Mouse (Mus musculus): ENCODE data around the gene L3mbtl1. TPM values are rescaled to one million over a fixed set of nuclear protein-coding genes. Genes with fewer than 3 reads are reported as not detected.

L3mbtl1 gene
- polyA plus RNA-seq, 2 experiments, result 0.29 to 0.78 TPM

GRCm38 (mm10) chr2:162992084-162992437 is 48.8 kb downstream of the L3mbtl1 start:
- ATAC-seq (ENCODE audit: low FRiP score, low read depth), result no peak
- H3K9ac ChIP-seq (ENCODE audit: low read depth, low read length, severe bottlenecking), result no peak overlapping the region
- no peak for DNase-seq (ENCODE audit: low spot score)
- H3K4me2 ChIP-seq (replicated peaks; ENCODE audit: low read depth, low read length, severe bottlenecking), result no peak overlapping the region
- no peaks in the 10 kb centered on the region for H3K36me3 ChIP-seq (ENCODE audit: control insufficient read depth, insufficient read depth, low read length)
- H3K27ac ChIP-seq (replicated peaks; ENCODE audit: low read depth, low read length), result no peak overlapping the region
- TF ChIP-seq POLR2A (IDR thresholded peaks at IDR 0.05; ENCODE audit: borderline replicate concordance, extremely low read depth, insufficient read depth, insufficient read length), result no peak
- no peaks in the 10 kb centered on the region for H3K27me3 ChIP-seq (ENCODE audit: control insufficient read depth, insufficient read depth, low read length)
- no peaks in the 10 kb centered on the region for H3K9me3 ChIP-seq (ENCODE audit: control insufficient read depth, low read length)
- H3K4me1 ChIP-seq (ENCODE audit: control insufficient read depth, insufficient read depth, low read length), result no peaks in the 10 kb centered on the region
- H3K4me3 ChIP-seq (replicated peaks; ENCODE audit: low read length), result no peak overlapping the region

- Histone ChIP-seq H3K4me3 (replicated peaks; ENCODE audit: low read length) (no peak overlapping the region), H3K27ac (replicated peaks; ENCODE audit: low read depth, low read length) (no peak overlapping the region), H3K4me2 (replicated peaks; ENCODE audit: low read depth, low read length, severe bottlenecking) (no peak overlapping the region), H3K4me1 (ENCODE audit: control insufficient read depth, insufficient read depth, low read length) (no peaks in the 10 kb centered on the region), H3K9me3 (ENCODE audit: control insufficient read depth, low read length) (no peaks in the 10 kb centered on the region), H3K9ac (ENCODE audit: low read depth, low read length, severe bottlenecking) (no peak overlapping the region), H3K27me3 (ENCODE audit: control insufficient read depth, insufficient read depth, low read length) (no peaks in the 10 kb centered on the region), H3K36me3 (ENCODE audit: control insufficient read depth, insufficient read depth, low read length) (no peaks in the 10 kb centered on the region)
- no peak for ATAC-seq (ENCODE audit: low FRiP score, low read depth)
- no peak for TF ChIP-seq POLR2A (IDR thresholded peaks at IDR 0.05; ENCODE audit: borderline replicate concordance, extremely low read depth, insufficient read depth, insufficient read length)
- 72% methylated on average over 9 of the region's 9 CpGs for WGBS
- DNase-seq (ENCODE audit: low spot score), result no peak
These were observed 50.8 kb downstream of the L3mbtl1 start for GRCm38 (mm10) chr2:162993881-162994616.

- peak overlapping the region; percentile 16; the same call in 1 of the 2 replicates for H3K9ac ChIP-seq (ENCODE audit: low read depth, low read length, severe bottlenecking)
- peak overlapping the region; percentile 33 for H3K4me2 ChIP-seq (replicated peaks; ENCODE audit: low read depth, low read length, severe bottlenecking)
- no peaks in the 10 kb centered on the region for H3K27me3 ChIP-seq (ENCODE audit: control insufficient read depth, insufficient read depth, low read length)
- no peaks in the 10 kb centered on the region for H3K9me3 ChIP-seq (ENCODE audit: control insufficient read depth, low read length)
- peak; percentile 47 for DNase-seq (ENCODE audit: low spot score)
- H3K4me1 ChIP-seq (ENCODE audit: control insufficient read depth, insufficient read depth, low read length), result no peaks in the 10 kb centered on the region
- WGBS, result 29% methylated on average over 18 of the region's 18 CpGs
- peak overlapping the region; percentile 15 for H3K4me3 ChIP-seq (replicated peaks; ENCODE audit: low read length)
- peak; percentile 60 for ATAC-seq (ENCODE audit: low FRiP score, low read depth)
- H3K36me3 ChIP-seq (ENCODE audit: control insufficient read depth, insufficient read depth, low read length), result no peaks in the 10 kb centered on the region
- no peak overlapping the region for H3K27ac ChIP-seq (replicated peaks; ENCODE audit: low read depth, low read length)
- TF ChIP-seq POLR2A (IDR thresholded peaks at IDR 0.05; ENCODE audit: borderline replicate concordance, extremely low read depth, insufficient read depth, insufficient read length), result no peak
These were observed 55.4 kb downstream of the L3mbtl1 start for GRCm38 (mm10) chr2:162998528-162999230.

- Histone ChIP-seq H3K27me3 (ENCODE audit: control insufficient read depth, insufficient read depth, low read length) (no peaks in the 10 kb centered on the region), H3K4me1 (ENCODE audit: control insufficient read depth, insufficient read depth, low read length) (no peaks in the 10 kb centered on the region), H3K9me3 (ENCODE audit: control insufficient read depth, low read length) (no peaks in the 10 kb centered on the region), H3K4me2 (replicated peaks; ENCODE audit: low read depth, low read length, severe bottlenecking) (no peak overlapping the region), H3K27ac (replicated peaks; ENCODE audit: low read depth, low read length) (no peak overlapping the region), H3K4me3 (replicated peaks; ENCODE audit: low read length) (no peak overlapping the region), H3K9ac (ENCODE audit: low read depth, low read length, severe bottlenecking) (no peak overlapping the region), H3K36me3 (ENCODE audit: control insufficient read depth, insufficient read depth, low read length) (no peaks in the 10 kb centered on the region)
- peak; percentile 21 for DNase-seq (ENCODE audit: low spot score)
- no peak for TF ChIP-seq POLR2A (IDR thresholded peaks at IDR 0.05; ENCODE audit: borderline replicate concordance, extremely low read depth, insufficient read depth, insufficient read length)
- ATAC-seq (ENCODE audit: low FRiP score, low read depth), result no peak
- 33% methylated on average over 3 of the region's 3 CpGs for WGBS
These were observed 56.5 kb downstream of the L3mbtl1 start for GRCm38 (mm10) chr2:162999744-163000143.

GRCm38 (mm10) chr2:163001071-163001470 is 57.8 kb downstream of the L3mbtl1 start:
- H3K27me3 ChIP-seq (ENCODE audit: control insufficient read depth, insufficient read depth, low read length), result no peaks in the 10 kb centered on the region
- no peaks in the 10 kb centered on the region for H3K4me1 ChIP-seq (ENCODE audit: control insufficient read depth, insufficient read depth, low read length)
- no peak for TF ChIP-seq POLR2A (IDR thresholded peaks at IDR 0.05; ENCODE audit: borderline replicate concordance, extremely low read depth, insufficient read depth, insufficient read length)
- no peak for ATAC-seq (ENCODE audit: low FRiP score, low read depth)
- no peak overlapping the region for H3K27ac ChIP-seq (replicated peaks; ENCODE audit: low read depth, low read length)
- H3K9me3 ChIP-seq (ENCODE audit: control insufficient read depth, low read length), result no peaks in the 10 kb centered on the region
- H3K36me3 ChIP-seq (ENCODE audit: control insufficient read depth, insufficient read depth, low read length), result no peaks in the 10 kb centered on the region
- no peak overlapping the region for H3K4me3 ChIP-seq (replicated peaks; ENCODE audit: low read length)
- no peak overlapping the region for H3K4me2 ChIP-seq (replicated peaks; ENCODE audit: low read depth, low read length, severe bottlenecking)
- no peak for DNase-seq (ENCODE audit: low spot score)
- no peak overlapping the region for H3K9ac ChIP-seq (ENCODE audit: low read depth, low read length, severe bottlenecking)
- WGBS, result 90% methylated on average over 1 of the region's 1 CpGs
